Mouse (Mus musculus): ENCODE results near the gene Ms4a8a. TPM values are rescaled to one million over a fixed set of nuclear protein-coding genes. Genes with fewer than 3 reads are reported as not detected.
A peak's percentile ranks its signal among the peaks of the same experiment; 100 is the strongest.

The Ms4a8a gene
- polyA plus RNA-seq, 1 experiment from 2014 or later: 39.5 TPM

- Histone ChIP-seq H3K27ac (ENCODE audit: low read length) (0 out of 2 replicates have a peak overlapping the region, but pooled peaks have one; percentile 33), H3K36me3 (ENCODE audit: control insufficient read depth, insufficient read depth, low read length) (no peaks in the 10 kb centered on the region), H3K4me2 (ENCODE audit: low read depth, low read length) (peak overlapping the region; percentile 65), H3K4me1 (ENCODE audit: control insufficient read depth, insufficient read depth, low read length) (peaks cover 12% of the 10 kb centered on the region; the same call in 1 of the 2 replicates), H3K9me3 (ENCODE audit: control insufficient read depth, low read length) (no peaks in the 10 kb centered on the region), H3K4me3 (ENCODE audit: low read length) (peak overlapping the region; percentile 43), H3K9ac (ENCODE audit: low read depth, low read length) (peak overlapping the region; percentile 53; the same call in 1 of the 2 replicates), H3K27me3 (replicated peaks; ENCODE audit: control insufficient read depth, insufficient read depth, low read length) (no peaks in the 10 kb centered on the region)
- WGBS: 8% methylated on average over 36 of the region's 40 CpGs
- ATAC-seq: peak; percentile 99
These were observed 35.7 kb downstream of the Ms4a8a start for GRCm38 (mm10) chr19:11044996-11045711.

GRCm38 (mm10) chr19:11044671-11044995, 36.3 kb downstream of the Ms4a8a start:
- Histone ChIP-seq H3K9ac (ENCODE audit: low read depth, low read length) (peak overlapping the region; percentile 53; the same call in 1 of the 2 replicates), H3K4me2 (ENCODE audit: low read depth, low read length) (peak overlapping the region; percentile 65)

DNA sequence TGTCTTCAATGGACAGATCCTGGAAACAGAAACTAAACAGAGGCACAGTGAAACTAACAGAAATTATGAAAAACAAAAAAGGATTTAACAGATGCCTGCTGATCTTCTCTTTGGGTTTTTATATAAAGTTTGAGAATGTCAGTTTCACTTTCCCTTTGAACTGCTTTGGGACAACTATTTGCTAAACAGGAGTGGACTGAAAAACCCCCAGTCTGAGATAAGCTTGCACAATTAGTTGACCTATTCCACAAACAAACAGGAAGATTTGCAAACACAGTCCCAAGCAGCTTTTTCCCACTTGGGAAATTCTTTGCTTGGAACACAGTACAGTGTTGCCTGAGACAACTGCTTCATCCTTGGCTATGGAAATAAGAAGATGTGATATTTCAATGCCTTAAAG, 43.3 kb downstream of the Ms4a8a start:
- H3K4me1 ChIP-seq (ENCODE audit: control insufficient read depth, insufficient read depth, low read length): no peaks in the 10 kb centered on the region
- H3K27me3 ChIP-seq (replicated peaks; ENCODE audit: control insufficient read depth, insufficient read depth, low read length): no peaks in the 10 kb centered on the region
- no peak for ATAC-seq
- H3K4me2 ChIP-seq (ENCODE audit: low read depth, low read length): no peak overlapping the region
- H3K9me3 ChIP-seq (ENCODE audit: control insufficient read depth, low read length): no peaks in the 10 kb centered on the region
- H3K27ac ChIP-seq (ENCODE audit: low read length): no peak overlapping the region
- no peaks in the 10 kb centered on the region for H3K36me3 ChIP-seq (ENCODE audit: control insufficient read depth, insufficient read depth, low read length)
- H3K4me3 ChIP-seq (ENCODE audit: low read length): no peak overlapping the region
- no peak overlapping the region for H3K9ac ChIP-seq (ENCODE audit: low read depth, low read length)

More at GRCm38 (mm10) chr19:11044671-11044995, 36.3 kb downstream of the Ms4a8a start:
- Histone ChIP-seq H3K4me1 (ENCODE audit: control insufficient read depth, insufficient read depth, low read length) (peaks cover 12% of the 10 kb centered on the region; the same call in 1 of the 2 replicates), H3K27ac (ENCODE audit: low read length) (no peak overlapping the region), H3K4me3 (ENCODE audit: low read length) (peak overlapping the region; percentile 43), H3K27me3 (replicated peaks; ENCODE audit: control insufficient read depth, insufficient read depth, low read length) (no peaks in the 10 kb centered on the region), H3K9me3 (ENCODE audit: control insufficient read depth, low read length) (no peaks in the 10 kb centered on the region), H3K36me3 (ENCODE audit: control insufficient read depth, insufficient read depth, low read length) (no peaks in the 10 kb centered on the region)
- 16% methylated on average over 5 of the region's 5 CpGs for WGBS
- ATAC-seq: peak; percentile 80

DNA sequence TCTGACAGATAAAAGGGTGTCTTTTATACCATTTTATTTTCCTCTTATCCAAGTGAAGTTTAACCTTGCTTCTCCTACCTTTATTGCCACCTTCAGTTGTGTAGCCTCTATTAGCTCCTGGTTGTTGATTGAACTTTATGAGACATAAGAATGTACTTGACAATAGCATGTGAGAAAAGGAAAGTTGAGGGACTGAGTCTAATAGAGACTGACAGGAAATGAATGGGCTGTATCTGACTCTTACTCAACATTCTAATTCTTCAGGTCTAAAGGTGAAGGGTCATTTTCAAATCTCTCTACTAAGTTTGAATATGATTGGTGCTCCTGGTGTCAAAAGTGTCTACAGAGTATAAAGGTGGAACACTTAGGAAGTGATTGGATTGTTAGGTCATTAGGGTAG, 58.5 kb downstream of the Ms4a8a start:
- Histone ChIP-seq H3K9me3 (ENCODE audit: control insufficient read depth, low read length) (no peaks in the 10 kb centered on the region), H3K36me3 (ENCODE audit: control insufficient read depth, insufficient read depth, low read length) (no peaks in the 10 kb centered on the region), H3K4me1 (ENCODE audit: control insufficient read depth, insufficient read depth, low read length) (peaks cover 6% of the 10 kb centered on the region; the same call in 1 of the 2 replicates), H3K9ac (ENCODE audit: low read depth, low read length) (no peak overlapping the region), H3K4me2 (ENCODE audit: low read depth, low read length) (no peak overlapping the region), H3K4me3 (ENCODE audit: low read length) (no peak overlapping the region), H3K27me3 (replicated peaks; ENCODE audit: control insufficient read depth, insufficient read depth, low read length) (no peaks in the 10 kb centered on the region), H3K27ac (ENCODE audit: low read length) (no peak overlapping the region)
- peak; percentile 81 for ATAC-seq

- Histone ChIP-seq H3K4me1 (ENCODE audit: control insufficient read depth, insufficient read depth, low read length) (peaks cover 4% of the 10 kb centered on the region; the same call in 1 of the 2 replicates), H3K4me2 (ENCODE audit: low read depth, low read length) (peak within 1 kb of the TSS; percentile 39), H3K9ac (ENCODE audit: low read depth, low read length) (peak within 1 kb of the TSS; percentile 34; the same call in 1 of the 2 replicates), H3K36me3 (ENCODE audit: control insufficient read depth, insufficient read depth, low read length) (no peaks in the 10 kb centered on the region), H3K9me3 (ENCODE audit: control insufficient read depth, low read length) (no peaks in the 10 kb centered on the region), H3K27me3 (replicated peaks; ENCODE audit: control insufficient read depth, insufficient read depth, low read length) (no peaks in the 10 kb centered on the region), H3K27ac (ENCODE audit: low read length) (peak within 1 kb of the TSS; percentile 85), H3K4me3 (ENCODE audit: low read length) (peak within 1 kb of the TSS; percentile 38)
- peak; percentile 65 for ATAC-seq
- 51% methylated on average over 3 of the region's 3 CpGs for WGBS
These were observed 63.0 kb downstream of the Ms4a8a start, which contains the start of gene Ms4a18 for GRCm38 (mm10) chr19:11017891-11018290. Ms4a18 (minus strand) TSS chr19:11018031.

Other genes with a start within 250 kb of the Ms4a8a start
- gene Slc15a3, start 241.4 kb downstream of the Ms4a8a start, polyA plus RNA-seq (2015; fragmentation: Nextera tagmentation; extraction: Ambion mirVana): 0.48 and 0.56 TPM in 2 replicates
- gene Tmem132a, start 211.2 kb downstream of the Ms4a8a start, polyA plus RNA-seq (2015; fragmentation: Nextera tagmentation; extraction: Ambion mirVana): 29.9 and 32.3 TPM in 2 replicates
- 72.8 and 78.7 TPM in 2 replicates for gene Tmem109, start 199.1 kb downstream of the Ms4a8a start, polyA plus RNA-seq (2015; fragmentation: Nextera tagmentation; extraction: Ambion mirVana)
- 32.1 and 35.0 TPM in 2 replicates for gene Prpf19, start 185.9 kb downstream of the Ms4a8a start, polyA plus RNA-seq (2015; fragmentation: Nextera tagmentation; extraction: Ambion mirVana)
- not detected in 2 replicates for gene Zp1, start 160.5 kb downstream of the Ms4a8a start, polyA plus RNA-seq (2015; fragmentation: Nextera tagmentation; extraction: Ambion mirVana)
- 0.05 and 0.11 TPM in 2 replicates for gene Ptgdr2, start 143.9 kb downstream of the Ms4a8a start, polyA plus RNA-seq (2015; fragmentation: Nextera tagmentation; extraction: Ambion mirVana)
- gene Ccdc86, start 131.8 kb downstream of the Ms4a8a start, polyA plus RNA-seq (2015; fragmentation: Nextera tagmentation; extraction: Ambion mirVana): 25.6 and 29.4 TPM in 2 replicates
- gene Ms4a10, start 106.4 kb downstream of the Ms4a8a start, polyA plus RNA-seq (2015; fragmentation: Nextera tagmentation; extraction: Ambion mirVana): 111 and 159 TPM in 2 replicates
- gene Ms4a15, start 87.9 kb downstream of the Ms4a8a start, polyA plus RNA-seq (2015; fragmentation: Nextera tagmentation; extraction: Ambion mirVana): 0.31 and 0.37 TPM in 2 replicates
- gene Ms4a18, start 63.1 kb downstream of the Ms4a8a start, polyA plus RNA-seq (2015; fragmentation: Nextera tagmentation; extraction: Ambion mirVana): 40.6 and 41.9 TPM in 2 replicates
- not detected in 2 replicates for gene 1700017D01Rik, start 49.8 kb upstream of the Ms4a8a start, polyA plus RNA-seq (2015; fragmentation: Nextera tagmentation; extraction: Ambion mirVana)
- gene 1700025F22Rik, start 84.2 kb upstream of the Ms4a8a start, polyA plus RNA-seq (2015; fragmentation: Nextera tagmentation; extraction: Ambion mirVana): not detected in 2 replicates
- gene Ms4a13, start 115.6 kb upstream of the Ms4a8a start, polyA plus RNA-seq (2015; fragmentation: Nextera tagmentation; extraction: Ambion mirVana): not detected in 2 replicates
- gene Ms4a12, start 151.3 kb upstream of the Ms4a8a start, polyA plus RNA-seq (2015; fragmentation: Nextera tagmentation; extraction: Ambion mirVana): 0.37 and 0.38 TPM in 2 replicates
- 0.07 TPM in 1 of 2 replicates, not detected in the other for gene Ms4a1, start 185.1 kb upstream of the Ms4a8a start, polyA plus RNA-seq (2015; fragmentation: Nextera tagmentation; extraction: Ambion mirVana)
- not detected in 2 replicates for gene Ms4a5, start 202.8 kb upstream of the Ms4a8a start, polyA plus RNA-seq (2015; fragmentation: Nextera tagmentation; extraction: Ambion mirVana)
- gene Ms4a14, start 233.4 kb upstream of the Ms4a8a start, polyA plus RNA-seq (2015; fragmentation: Nextera tagmentation; extraction: Ambion mirVana): 0.02 TPM in 1 of 2 replicates, not detected in the other